Mouse (Mus musculus) gastrocnemius, postnatal 10 days (tissue): ENCODE measurements around the gene Ccdc43. TPM values are rescaled to one million over a fixed set of nuclear protein-coding genes. Genes with fewer than 3 reads are reported as not detected.

Experiments used
- DNase-seq: peaks from one replicate; pipeline ENCODE4 v3.0.0; 2021; ENCODE audit warnings: mixed read lengths
- microRNA-seq, 2 experiments: library from miRNA; unstranded; fragments of <30 nt; microRNA quantifications; one replicate each; pipeline ENCODE4 v1.2.0; 2021
- total RNA-seq, 2 experiments: library from RNA; stranded (reverse); gene quantifications; 2 replicates each; pipeline ENCODE4 v1.2.3; 2021

Ccdc43 gene
- total RNA-seq, 2 experiments from 2014 or later, result 81.8 to 88.6 TPM

GRCm38 (mm10) chr11:102665637-102666435 is 31.7 kb downstream of the Ccdc43 start:
- peak; percentile 12 for DNase-seq

GRCm38 (mm10) chr11:102665151-102665550 is 32.4 kb downstream of the Ccdc43 start:
- no peak for DNase-seq

GRCm38 (mm10) chr11:102663416-102663815 is 34.2 kb downstream of the Ccdc43 start, which contains the start of gene Meioc:
Meioc (plus strand) TSS chr11:102663716.
- no peak for DNase-seq

GRCm38 (mm10) chr11:102656931-102657330 is 40.7 kb downstream of the Ccdc43 start:
- DNase-seq, result no peak

- no peak for DNase-seq
Measured at GRCm38 (mm10) chr11:102656326-102656926, 41.2 kb downstream of the Ccdc43 start.

GRCm38 (mm10) chr11:102655888-102656287 is 41.7 kb downstream of the Ccdc43 start:
- no peak for DNase-seq

- DNase-seq, result no peak
Measured at GRCm38 (mm10) chr11:102652844-102653243, 44.7 kb downstream of the Ccdc43 start.

GRCm38 (mm10) chr11:102651381-102651780 is 46.2 kb downstream of the Ccdc43 start:
- DNase-seq, result peak; percentile 81

GRCm38 (mm10) chr11:102647885-102648284 is 49.7 kb downstream of the Ccdc43 start:
- DNase-seq, result no peak

GRCm38 (mm10) chr11:102646226-102646625 is 51.4 kb downstream of the Ccdc43 start:
- no peak for DNase-seq

- DNase-seq, result peak; percentile 20
Measured at GRCm38 (mm10) chr11:102643891-102644382, 53.6 kb downstream of the Ccdc43 start.

- peak; percentile 63 for DNase-seq
Measured at GRCm38 (mm10) chr11:102636887-102637286, 60.7 kb downstream of the Ccdc43 start.

Small RNA genes lying within 50 kb of the gene (microRNA-seq; reads per million reads assigned to microRNA genes)
- 0 reads per million in 2 experiments for gene Gm22920

Other genes with a start within 250 kb of the Ccdc43 start
- 1 to 10 TPM; 1.9 to 3.7 TPM for gene Itga2b, start 227.7 kb downstream of the Ccdc43 start, total RNA-seq
- gene Gpatch8, start 141.4 kb downstream of the Ccdc43 start, total RNA-seq, result 10 to 100 TPM; 28.9 to 33.9 TPM
- 1 to 10 TPM in 1 of 2 experiments, under 1 TPM in 1; 0.50 to 1.0 TPM for gene Gm11627, start 118.3 kb downstream of the Ccdc43 start, total RNA-seq
- gene Fzd2, start 93.4 kb downstream of the Ccdc43 start, total RNA-seq, result 10 to 100 TPM in 1 of 2 experiments, 1 to 10 TPM in 1; 8.0 to 12.5 TPM
- not detected for gene Meioc, start 34.1 kb downstream of the Ccdc43 start, total RNA-seq
- gene Adam11, start 63.7 kb upstream of the Ccdc43 start, total RNA-seq, result 1 to 10 TPM; 2.2 to 3.0 TPM
- gene Gjc1, start 121.9 kb upstream of the Ccdc43 start, total RNA-seq, result 10 to 100 TPM; 23.7 to 27.6 TPM
- gene Higd1b, start 138.1 kb upstream of the Ccdc43 start, total RNA-seq, result 1 to 10 TPM; 2.8 to 4.2 TPM
- gene Eftud2, start 183.2 kb upstream of the Ccdc43 start, total RNA-seq, result 10 to 100 TPM; 49.5 to 52.3 TPM
- under 1 TPM in 1 of 2 experiments, not detected in 1; 0.14 TPM for gene Ccdc103, start 183.4 kb upstream of the Ccdc43 start, total RNA-seq
- gene Fam187a, start 187.4 kb upstream of the Ccdc43 start, total RNA-seq, result not detected
- gene Gfap, start 203.1 kb upstream of the Ccdc43 start, total RNA-seq, result under 1 TPM; 0.09 to 0.61 TPM
- 1 to 10 TPM; 4.0 to 5.7 TPM for gene Kif18b, start 227.3 kb upstream of the Ccdc43 start, total RNA-seq
- under 1 TPM; 0.31 to 0.93 TPM for gene C1ql1, start 248.9 kb upstream of the Ccdc43 start, total RNA-seq